Mouse (Mus musculus): Measurements from ENCODE around the gene Naa80. TPM values are rescaled to one million over a fixed set of nuclear protein-coding genes. Genes with fewer than 3 reads are reported as not detected.

Gene Naa80
- total RNA-seq, 2 experiments from 2014 or later, result 11.3 to 12.6 TPM

- H3K27ac ChIP-seq, result no peak overlapping the region
- no peak for TF ChIP-seq CTCF (IDR thresholded peaks at IDR 0.05)
- DNase-seq (ENCODE audit: extremely low spot score in 1 of 2, low spot score in 2 of 2), result no peak
- intact Hi-C loops (cut with DNase I), result loop anchor here (10.0 kb wide), 1 partner anchor 917 kb away; the partner anchor contains the start of gene Usp19
- H3K4me3 ChIP-seq, result no peak overlapping the region
These were observed 816 bp upstream of the Naa80 start for GRCm38 (mm10) chr9:107577871-107578270.

- H3K27ac ChIP-seq, result 0 out of 2 replicates have a peak overlapping the region, but pooled peaks have one; percentile 90
- DNase-seq (ENCODE audit: extremely low spot score in 1 of 2, low spot score in 2 of 2), result no peak
- H3K4me3 ChIP-seq, result no peak overlapping the region
- no peak for TF ChIP-seq CTCF (IDR thresholded peaks at IDR 0.05)
- intact Hi-C loops (cut with DNase I), result loop anchor here (10.0 kb wide), 1 partner anchor 916 kb away; the partner anchor contains the start of gene Usp19
These were observed 575 bp downstream of the Naa80 start for GRCm38 (mm10) chr9:107579023-107579900.

DNA sequence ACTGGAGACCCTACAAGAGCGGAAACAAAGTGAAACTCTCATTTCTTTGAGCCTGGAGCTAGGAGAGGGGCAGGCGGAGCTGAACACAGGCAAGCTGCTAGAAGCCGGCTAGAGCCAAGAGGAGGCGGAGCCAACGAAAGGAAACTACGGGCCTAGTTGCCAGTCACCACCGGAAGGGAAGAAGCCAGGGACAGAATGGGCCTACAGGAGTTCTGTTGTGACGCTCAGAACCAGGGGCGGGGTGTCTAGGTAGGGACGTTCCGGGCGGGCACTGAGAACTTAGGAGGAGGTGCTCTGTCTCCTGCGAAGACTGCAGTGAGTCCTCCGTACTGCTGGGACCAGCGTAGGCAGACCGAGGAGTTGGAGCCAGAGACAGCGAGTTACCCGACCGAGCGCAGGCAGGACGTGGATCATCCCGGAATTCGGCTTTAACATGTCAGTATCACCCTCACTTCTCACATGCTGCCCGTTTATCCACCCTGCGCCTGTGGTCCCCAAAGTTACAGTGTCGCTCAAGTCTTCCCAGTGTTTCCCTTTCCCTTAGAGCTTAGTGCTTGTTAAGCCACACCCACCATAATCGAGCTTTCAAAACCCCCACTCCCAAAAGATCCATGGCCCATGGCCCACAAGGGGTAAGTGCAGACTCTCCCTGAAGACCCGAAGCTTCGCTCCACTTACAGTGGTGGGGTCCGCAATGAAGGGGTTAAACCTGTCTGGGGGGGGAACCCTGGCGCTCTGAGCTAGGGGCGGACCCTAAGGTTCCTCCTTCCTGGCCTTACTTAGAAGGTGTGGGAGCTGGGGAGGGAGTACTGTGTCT lies 2.0 kb downstream of the Naa80 start, which contains the start of gene Hyal3:
TSS of gene Hyal3 (plus strand) at position 318 of the 817 bp plus-strand sequence.
- intact Hi-C loops (cut with DNase I), result no loop called here
- Histone ChIP-seq H3K4me3 (peak within 1 kb of the TSS; percentile 80), H3K27ac (peak within 1 kb of the TSS; percentile 90)
- no peak for TF ChIP-seq CTCF (IDR thresholded peaks at IDR 0.05)
- peak; percentile 82 to 85 for DNase-seq (ENCODE audit: extremely low spot score in 1 of 2, low spot score in 2 of 2)

DNA sequence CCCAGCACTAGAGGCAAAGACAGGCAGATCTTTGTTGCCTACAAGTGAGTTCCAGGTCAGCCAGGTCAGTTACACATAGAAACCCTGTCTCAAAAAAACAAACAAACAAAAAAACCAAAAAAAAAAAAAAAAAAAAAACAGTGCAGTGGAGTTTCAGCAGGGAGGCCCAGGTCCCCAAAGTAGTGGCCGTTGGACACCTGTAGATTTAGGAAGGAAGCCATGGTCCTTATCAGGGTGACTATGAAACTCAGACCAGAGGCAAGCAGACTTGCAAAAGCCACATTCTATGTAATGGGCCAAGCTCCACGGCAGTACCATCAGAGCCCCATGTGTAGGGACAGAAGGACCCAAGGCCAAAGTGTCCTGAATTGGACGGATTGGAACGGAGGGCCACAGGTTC lies 2.9 kb downstream of the Naa80 start:
- Histone ChIP-seq H3K27ac (no peak overlapping the region), H3K4me3 (peak overlapping the region; percentile 80)
- intact Hi-C loops (cut with DNase I), result no loop called here
- DNase-seq (ENCODE audit: extremely low spot score in 1 of 2, low spot score in 2 of 2), result no peak
- no peak for TF ChIP-seq CTCF (IDR thresholded peaks at IDR 0.05)

GRCm38 (mm10) chr9:107582509-107583062 lies 3.9 kb downstream of the Naa80 start:
- DNase-seq (ENCODE audit: extremely low spot score in 1 of 2, low spot score in 2 of 2), result no peak
- intact Hi-C loops (cut with DNase I), result no loop called here
- no peak overlapping the region for H3K27ac ChIP-seq

DNA sequence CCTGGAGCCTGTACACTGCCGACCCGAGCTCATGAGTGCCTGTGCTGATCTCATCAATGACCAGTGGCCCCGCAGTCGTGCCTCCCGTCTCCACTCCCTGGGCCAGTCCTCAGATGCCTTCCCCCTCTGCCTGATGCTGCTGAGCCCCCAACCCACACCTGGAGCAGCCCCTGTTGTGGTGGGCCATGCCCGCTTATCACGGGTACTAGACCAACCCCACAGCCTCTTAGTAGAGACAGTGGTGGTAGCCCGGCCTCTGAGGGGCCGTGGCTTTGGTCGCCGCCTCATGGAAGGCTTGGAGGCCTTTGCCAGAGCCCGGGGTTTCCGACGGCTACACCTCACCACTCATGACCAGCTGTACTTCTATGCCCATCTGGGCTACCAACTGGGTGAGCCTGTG lies 4.5 kb downstream of the Naa80 start:
- Histone ChIP-seq H3K27ac (no peak overlapping the region), H3K4me3 (no peak overlapping the region)
- no peak for DNase-seq (ENCODE audit: extremely low spot score in 1 of 2, low spot score in 2 of 2)
- intact Hi-C loops (cut with DNase I), result no loop called here
- TF ChIP-seq CTCF (IDR thresholded peaks at IDR 0.05), result no peak

More at GRCm38 (mm10) chr9:107582509-107583062, 3.9 kb downstream of the Naa80 start:
- no peak for TF ChIP-seq CTCF (IDR thresholded peaks at IDR 0.05)
- no peak overlapping the region for H3K4me3 ChIP-seq

DNA sequence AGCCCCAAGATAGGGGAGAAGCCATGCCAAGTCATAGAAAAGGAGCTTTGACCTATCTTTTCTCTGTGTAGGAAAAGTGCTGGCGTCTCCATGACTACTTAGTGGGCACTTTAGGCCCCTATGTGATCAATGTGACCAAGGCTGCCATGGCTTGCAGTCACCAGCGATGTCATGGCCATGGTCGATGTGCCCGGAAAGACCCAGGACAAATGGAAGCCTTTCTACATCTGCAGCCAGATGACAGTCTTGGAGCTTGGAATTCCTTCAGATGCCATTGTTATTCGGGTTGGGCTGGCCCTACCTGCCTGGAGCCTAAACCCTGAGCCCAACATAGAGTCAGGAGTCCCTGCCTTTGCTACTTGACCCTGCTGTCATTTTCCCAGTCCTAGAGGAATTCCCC lies 7.8 kb downstream of the Naa80 start:
- intact Hi-C loops (cut with DNase I), result no loop called here
- H3K4me3 ChIP-seq, result no peak overlapping the region
- no peak for TF ChIP-seq CTCF (IDR thresholded peaks at IDR 0.05)
- H3K27ac ChIP-seq, result no peak overlapping the region
- DNase-seq (ENCODE audit: extremely low spot score in 1 of 2, low spot score in 2 of 2), result no peak

- DNase-seq (ENCODE audit: extremely low spot score in 1 of 2, low spot score in 2 of 2), result peak; percentile 95 to 97
- no peak for TF ChIP-seq CTCF (IDR thresholded peaks at IDR 0.05)
- Histone ChIP-seq H3K27ac (peak within 1 kb of the TSS; percentile 70), H3K4me3 (peak within 1 kb of the TSS; percentile 81)
- intact Hi-C loops (cut with DNase I), result loop anchor here (1.0 kb wide), 1 partner anchor 25 kb away; no protein-coding TSS in a partner anchor
These were observed 8.5 kb downstream of the Naa80 start, which contains the start of gene Ifrd2 for GRCm38 (mm10) chr9:107586974-107587832. Gene Ifrd2, plus strand, starts transcription at chr9:107587642.

DNA sequence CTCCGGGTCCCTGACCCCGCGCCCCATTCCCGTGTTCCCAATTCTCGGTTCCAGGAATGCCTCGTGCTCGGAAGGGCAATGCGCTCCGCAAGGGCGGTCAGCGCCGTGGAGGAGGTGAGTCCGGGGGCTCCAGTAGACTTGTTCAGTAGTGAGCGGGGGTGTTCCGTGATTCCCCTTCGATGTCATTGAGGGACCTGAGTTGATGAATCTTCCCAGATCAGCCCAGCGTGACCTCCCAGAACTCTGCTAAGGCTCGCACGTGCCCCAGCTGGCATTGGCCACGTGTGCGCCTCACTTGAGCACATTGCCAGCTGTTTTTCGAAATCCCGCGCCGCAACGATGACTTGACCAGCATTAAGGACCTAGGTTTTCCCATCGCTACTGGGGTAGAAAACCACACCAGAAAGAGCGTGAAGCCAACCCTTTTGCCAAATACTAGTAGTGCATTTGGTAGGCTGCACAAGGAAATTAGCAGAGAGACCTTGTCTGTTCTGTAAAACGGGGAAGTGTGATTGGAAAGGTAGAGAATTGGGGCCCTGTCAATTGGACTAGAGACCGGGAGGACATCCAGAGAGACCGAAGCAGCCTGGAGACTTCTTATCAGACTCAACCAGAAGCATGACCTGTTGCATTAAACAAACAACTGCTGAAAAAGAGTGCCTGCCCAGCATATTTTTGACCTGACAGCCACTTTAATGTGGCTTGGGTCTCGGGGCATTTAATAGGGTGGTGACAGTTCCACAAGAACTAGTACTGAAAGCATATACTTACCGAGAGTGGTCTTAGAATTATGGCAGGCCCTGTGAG lies 9.3 kb downstream of the Naa80 start:
- Histone ChIP-seq H3K4me3 (peak overlapping the region; percentile 81), H3K27ac (peak overlapping the region; percentile 70)
- DNase-seq (ENCODE audit: extremely low spot score in 1 of 2, low spot score in 2 of 2), result peak in 1 of 2 experiments; percentile 31

More for the DNA sequence above, 9.3 kb downstream of the Naa80 start:
- intact Hi-C loops (cut with DNase I), result loop anchor here (1.0 kb wide), 1 partner anchor 24 kb away; no protein-coding TSS in a partner anchor
- TF ChIP-seq CTCF (IDR thresholded peaks at IDR 0.05), result no peak
